Comparison of ENCODE assay signal across 8 mouse cellular contexts in the genomic region with DNA sequence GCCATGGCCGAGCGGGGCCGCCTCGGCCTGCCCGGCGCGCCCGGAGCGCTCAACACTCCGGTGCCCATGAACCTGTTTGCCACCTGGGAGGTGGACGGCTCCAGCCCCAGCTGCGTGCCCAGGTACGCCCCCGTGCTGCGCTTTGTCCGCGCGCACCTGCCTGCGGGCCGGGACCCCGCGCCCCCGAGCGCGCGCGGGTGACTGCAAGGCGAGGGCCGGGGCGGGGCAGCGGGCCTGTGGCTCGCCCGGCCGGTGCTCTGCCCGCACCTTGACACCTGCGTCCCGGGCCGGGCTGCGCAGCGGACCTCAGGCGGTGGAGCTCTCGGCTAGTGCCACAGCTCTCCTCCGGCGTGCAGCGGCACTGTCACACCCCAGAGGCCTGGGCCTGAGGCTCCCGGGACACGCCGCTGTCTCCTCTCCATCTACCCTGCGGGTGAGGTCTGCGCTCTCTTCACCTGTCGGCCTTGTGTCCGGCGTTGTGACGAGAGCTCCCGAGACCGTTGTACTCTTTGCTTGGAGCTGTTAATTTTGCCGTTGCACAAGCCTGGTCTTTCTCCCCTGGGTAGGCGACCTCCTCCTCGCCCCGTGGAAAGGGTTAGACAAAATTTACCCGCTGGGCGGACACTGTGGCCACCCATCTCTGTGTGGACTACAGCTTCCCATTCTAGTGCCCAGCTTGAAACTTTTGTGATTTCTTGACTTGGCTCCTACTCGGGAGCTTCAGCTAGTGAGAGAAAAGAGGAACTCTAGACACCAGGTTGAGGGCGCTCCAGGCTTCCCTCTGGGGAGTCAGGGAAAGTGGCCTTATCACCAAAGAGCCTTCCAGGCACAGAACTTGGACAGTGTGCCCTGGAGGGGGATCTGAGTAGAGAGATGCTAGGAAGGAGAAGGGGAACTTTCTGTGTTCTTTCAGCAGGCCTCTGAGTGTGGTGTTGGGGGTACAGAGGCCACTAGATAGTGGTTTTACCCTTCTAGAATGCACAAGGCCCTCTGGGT. TPM values are rescaled to one million over a fixed set of nuclear protein-coding genes. Genes with fewer than 3 reads are reported as not detected.
A peak's percentile ranks its signal among the peaks of the same experiment; 100 is the strongest.
DNase-seq lines count a peak whose midpoint lies in the region; ATAC-seq and TF ChIP-seq lines count a peak whose summit lies in the region.

No protein-coding gene starts in this region.

- H3K9ac ChIP-seq in lung, embryonic 14.5 days, result peak overlapping the region; percentile 84
- peak overlapping the region; percentile 94 for H3K9ac ChIP-seq in neural tube, embryonic 12.5 days

- WGBS in heart, embryonic 10.5 days, result 3% methylated on average over 64 of the region's 64 CpGs
- 1% methylated on average over 53 of the region's 64 CpGs for WGBS in lung, embryonic 14.5 days
- under 1% methylated on average over 63 of the region's 64 CpGs for WGBS in neural tube, embryonic 12.5 days

- peaks cover 55% of the 10 kb centered on the region for H3K79me2 ChIP-seq in C2C12 (ENCODE audit: control insufficient read depth, insufficient read depth)

- peak; percentile 53 to 54 for DNase-seq in adrenal gland, adult 18-20 months (ENCODE audit: low spot score in 2 of 2)
- peak; percentile 19 for DNase-seq in embryo, embryonic 11.5 days (ENCODE audit: low read depth, low spot score)
- no peak for DNase-seq in heart, embryonic 10.5 days (ENCODE audit: low spot score)
- DNase-seq in kidney, adult 9 months, result peak; percentile 54
- peak; percentile 54 for DNase-seq in lung, embryonic 14.5 days
- DNase-seq in thymus, postnatal 0 days (ENCODE audit: low spot score), result peak; percentile 37

- peaks cover 45% of the 10 kb centered on the region for H3K4me1 ChIP-seq in heart, embryonic 10.5 days
- H3K4me1 ChIP-seq in lung, embryonic 14.5 days (ENCODE audit: insufficient read depth), result peaks cover 12% of the 10 kb centered on the region; the same call in 1 of the 2 replicates
- H3K4me1 ChIP-seq in neural tube, embryonic 12.5 days, result peaks cover 34% of the 10 kb centered on the region

- no peak for TF ChIP-seq CTCF in C2C12 (IDR thresholded peaks at IDR 0.05; ENCODE audit: control insufficient read depth, insufficient read depth, insufficient read length)
- TF ChIP-seq CTCF in lung, embryonic 14.5 days (IDR thresholded peaks at IDR 0.05; ENCODE audit: low read depth), result no peak

- H3K27me3 ChIP-seq in C2C12 (ENCODE audit: control insufficient read depth, insufficient read depth, insufficient read length), result no peaks in the 10 kb centered on the region
- H3K27me3 ChIP-seq in heart, embryonic 10.5 days (ENCODE audit: insufficient read depth, poor library complexity, severe bottlenecking), result no peaks in the 10 kb centered on the region
- no peaks in the 10 kb centered on the region for H3K27me3 ChIP-seq in lung, embryonic 14.5 days (ENCODE audit: insufficient read depth, low read length)
- H3K27me3 ChIP-seq in neural tube, embryonic 12.5 days (replicated peaks), result no peaks in the 10 kb centered on the region

- H3K79me3 ChIP-seq in C2C12 (ENCODE audit: low read depth), result peaks cover 49% of the 10 kb centered on the region

- peak overlapping the region; percentile 71 for H3K4me3 ChIP-seq in C2C12 (ENCODE audit: insufficient read depth, poor library complexity, severe bottlenecking)
- H3K4me3 ChIP-seq in heart, embryonic 10.5 days, result peak overlapping the region; percentile 80
- peak overlapping the region; percentile 93 for H3K4me3 ChIP-seq in lung, embryonic 14.5 days (ENCODE audit: low read depth, low read length)
- peak overlapping the region; percentile 93 for H3K4me3 ChIP-seq in neural tube, embryonic 12.5 days

- H3ac ChIP-seq in C2C12 (ENCODE audit: control insufficient read depth, insufficient read length, low read depth), result peak overlapping the region; percentile 99

- no peaks in the 10 kb centered on the region for H3K9me3 ChIP-seq in heart, embryonic 10.5 days
- no peaks in the 10 kb centered on the region for H3K9me3 ChIP-seq in lung, embryonic 14.5 days (ENCODE audit: low read depth, low read length)
- no peaks in the 10 kb centered on the region for H3K9me3 ChIP-seq in neural tube, embryonic 12.5 days

- H3K4me2 ChIP-seq in lung, embryonic 14.5 days, result peak overlapping the region; percentile 89
- H3K4me2 ChIP-seq in neural tube, embryonic 12.5 days (replicated peaks), result peak overlapping the region; percentile 91

- H3K36me3 ChIP-seq in C2C12 (ENCODE audit: control insufficient read depth, insufficient read depth), result peaks cover 14% of the 10 kb centered on the region
- 0 out of 2 replicates have a peak, but pooled peaks cover 3% of the 10 kb centered on the region for H3K36me3 ChIP-seq in heart, embryonic 10.5 days
- no peaks in the 10 kb centered on the region for H3K36me3 ChIP-seq in lung, embryonic 14.5 days (ENCODE audit: insufficient read depth)
- H3K36me3 ChIP-seq in neural tube, embryonic 12.5 days, result no peaks in the 10 kb centered on the region; the same call in 1 of the 2 replicates

- peak; percentile 38 for ATAC-seq in lung, embryonic 14.5 days (ENCODE audit: insufficient read depth)
- ATAC-seq in neural tube, embryonic 12.5 days (ENCODE audit: low FRiP score, low read depth), result peak; percentile 26

- H3K27ac ChIP-seq in heart, embryonic 10.5 days, result peak overlapping the region; percentile 94
- peak overlapping the region; percentile 65 for H3K27ac ChIP-seq in lung, embryonic 14.5 days (ENCODE audit: low read depth)
- H3K27ac ChIP-seq in neural tube, embryonic 12.5 days, result peak overlapping the region; percentile 26; the same call in 1 of the 2 replicates

TF ChIP-seq in C2C12, 6 proteins besides CTCF, POLR2A, EP300 and RAD21:
- no peak for TF ChIP-seq MYOG (IDR thresholded peaks at IDR 0.05; ENCODE audit: control insufficient read depth, extremely low read depth, insufficient read length)
- TF ChIP-seq MAX (IDR thresholded peaks at IDR 0.05), result no peak
- no peak for TF ChIP-seq FOSL1 (IDR thresholded peaks at IDR 0.05; ENCODE audit: insufficient read depth, low read length, poor library complexity, severe bottlenecking)
- TF ChIP-seq CEBPB (IDR thresholded peaks at IDR 0.05; ENCODE audit: low read depth), result no peak
- no peak for TF ChIP-seq MYOD1 (IDR thresholded peaks at IDR 0.05; ENCODE audit: control insufficient read depth, insufficient read length, low read depth)
- TF ChIP-seq USF1 (IDR thresholded peaks at IDR 0.05; ENCODE audit: low read depth), result no peak

RNA-seq across cellular contexts. Expression of gene Pacs2, which starts 0.6 kb away (rescaled TPM):
- polyA plus RNA-seq in C2C12 (2012; fragmentation: generic; extraction: Trizol), result 48.8 TPM
- 10 to 100 TPM; 34.3 to 38.0 TPM for total RNA-seq in adrenal gland, adult 18-20 months (2021)
- 11.7 TPM in 2 replicates for polyA plus RNA-seq in heart, embryonic 10.5 days (2016; fragmentation: Nextera tagmentation; extraction: Ambion mirVana)
- 12.3 and 15.6 TPM in 2 replicates for polyA plus RNA-seq in lung, embryonic 14.5 days (2014; fragmentation: Nextera tagmentation; extraction: Ambion mirVana)
- 30.5 and 30.8 TPM in 2 replicates for polyA plus RNA-seq in neural tube, embryonic 12.5 days (2016; fragmentation: Nextera tagmentation; extraction: Ambion mirVana)
- polyA plus RNA-seq in thymus, postnatal 0 days (2015; fragmentation: Nextera tagmentation; extraction: Ambion mirVana), result 5.2 and 6.4 TPM in 2 replicates

RNA-seq across cellular contexts. Expression of gene Brf1, which starts 14.4 kb away (rescaled TPM):
- 27.2 TPM for polyA plus RNA-seq in C2C12 (2012; fragmentation: generic; extraction: Trizol)
- total RNA-seq in adrenal gland, adult 18-20 months (2021), result 10 to 100 TPM; 39.1 to 50.4 TPM
- polyA plus RNA-seq in heart, embryonic 10.5 days (2016; fragmentation: Nextera tagmentation; extraction: Ambion mirVana), result 35.3 and 41.5 TPM in 2 replicates
- 61.7 and 65.9 TPM in 2 replicates for polyA plus RNA-seq in lung, embryonic 14.5 days (2014; fragmentation: Nextera tagmentation; extraction: Ambion mirVana)
- polyA plus RNA-seq in neural tube, embryonic 12.5 days (2016; fragmentation: Nextera tagmentation; extraction: Ambion mirVana), result 68.1 and 70.1 TPM in 2 replicates
- polyA plus RNA-seq in thymus, postnatal 0 days (2015; fragmentation: Nextera tagmentation; extraction: Ambion mirVana), result 70.8 and 89.0 TPM in 2 replicates

RNA-seq across cellular contexts. Expression of gene Btbd6, which starts 38.6 kb away (rescaled TPM):
- polyA plus RNA-seq in C2C12 (2012; fragmentation: generic; extraction: Trizol), result 17.2 TPM
- total RNA-seq in adrenal gland, adult 18-20 months (2021), result 10 to 100 TPM; 14.9 to 15.5 TPM
- polyA plus RNA-seq in heart, embryonic 10.5 days (2016; fragmentation: Nextera tagmentation; extraction: Ambion mirVana), result 22.3 and 23.6 TPM in 2 replicates
- polyA plus RNA-seq in lung, embryonic 14.5 days (2014; fragmentation: Nextera tagmentation; extraction: Ambion mirVana), result 26.4 and 26.7 TPM in 2 replicates
- 32.0 and 33.8 TPM in 2 replicates for polyA plus RNA-seq in neural tube, embryonic 12.5 days (2016; fragmentation: Nextera tagmentation; extraction: Ambion mirVana)
- 16.4 and 18.0 TPM in 2 replicates for polyA plus RNA-seq in thymus, postnatal 0 days (2015; fragmentation: Nextera tagmentation; extraction: Ambion mirVana)

RNA-seq across cellular contexts. Expression of gene Tex22, which starts 59.4 kb away (rescaled TPM):
- polyA plus RNA-seq in C2C12 (2012; fragmentation: generic; extraction: Trizol), result not detected
- total RNA-seq in adrenal gland, adult 18-20 months (2021), result under 1 TPM in 1 of 2 experiments, not detected in 1; 0.27 TPM
- not detected in 2 replicates for polyA plus RNA-seq in heart, embryonic 10.5 days (2016; fragmentation: Nextera tagmentation; extraction: Ambion mirVana)
- not detected in 2 replicates for polyA plus RNA-seq in lung, embryonic 14.5 days (2014; fragmentation: Nextera tagmentation; extraction: Ambion mirVana)
- 0.24 TPM in 1 of 2 replicates, not detected in the other for polyA plus RNA-seq in neural tube, embryonic 12.5 days (2016; fragmentation: Nextera tagmentation; extraction: Ambion mirVana)
- not detected in 2 replicates for polyA plus RNA-seq in thymus, postnatal 0 days (2015; fragmentation: Nextera tagmentation; extraction: Ambion mirVana)

Comparison
In these comparisons a context has a peak if more than half of its experiments do, and no peak if none do; other contexts are left out.
1. H3K27ac ChIP-seq: peak in every context shown above with its lines; median percentile 94 in heart, embryonic 10.5 days; 65 in lung, embryonic 14.5 days; 26 in neural tube, embryonic 12.5 days.